Mouse (Mus musculus): Measurements from ENCODE around the gene Zc3h12a.

DNA sequence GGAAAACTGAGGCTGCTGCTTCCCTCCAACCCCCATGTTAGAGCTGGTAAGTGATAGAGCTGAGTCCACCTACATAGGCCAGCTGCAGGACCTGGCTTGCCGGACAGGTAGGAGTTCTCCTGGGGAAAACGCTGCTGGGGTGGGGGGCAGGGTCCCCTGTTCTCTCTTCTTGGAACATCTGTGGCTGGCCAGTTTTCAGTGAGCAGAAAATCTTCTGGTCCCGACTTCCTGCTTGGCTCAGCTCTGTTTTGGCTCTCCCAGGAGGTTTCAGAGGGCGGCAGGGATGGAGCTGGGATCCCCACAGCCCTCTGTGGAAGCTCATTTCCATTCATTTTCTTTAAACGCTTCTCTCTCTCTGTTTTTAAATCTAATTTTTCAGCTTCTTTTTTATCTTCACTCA lies 21.8 kb upstream of the Zc3h12a start:
- TF ChIP-seq MYOD1 (IDR thresholded peaks at IDR 0.05; ENCODE audit: control insufficient read depth in 1 of 3, insufficient read length in 2 of 3, low read depth in 2 of 3) (no peak), E2F4 (IDR thresholded peaks at IDR 0.05; ENCODE audit: insufficient read depth) (no peak), POLR2A (IDR thresholded peaks at IDR 0.05; ENCODE audit: insufficient read length, low read depth) (no peak), TCF12 (IDR thresholded peaks at IDR 0.05; ENCODE audit: insufficient read depth, poor library complexity, severe bottlenecking) (no peak), USF1 (IDR thresholded peaks at IDR 0.05; ENCODE audit: low read depth) (no peak)
